Mouse (Mus musculus) testis, adult 2 months (tissue): ENCODE measurements around the gene Ebna1bp2. TPM values are rescaled to one million over a fixed set of nuclear protein-coding genes. Genes with fewer than 3 reads are reported as not detected.

Experiments used
- H3K27ac ChIP-seq: fragments of 200-500 bp; 2 replicates; pipeline ENCODE4 v1.5.1; 2012; ENCODE audit warnings: low read depth, low read length; ENCODE audit not compliant: control insufficient read depth, insufficient read depth
- H3K27me3 ChIP-seq: fragments of 200-500 bp; 2 replicates; pipeline ENCODE4 v1.6.1; 2012; ENCODE audit warnings: mild to moderate bottlenecking, low read length, moderate library complexity; ENCODE audit not compliant: control insufficient read depth, insufficient read depth
- H3K36me3 ChIP-seq: fragments of 200-500 bp; 2 replicates; pipeline ENCODE4 v1.6.1; 2012; ENCODE audit warnings: mild to moderate bottlenecking, low read length; ENCODE audit not compliant: control insufficient read depth, insufficient read depth
- H3K4me1 ChIP-seq: fragments of 200-500 bp; 2 replicates; pipeline ENCODE4 v1.6.1; 2012; ENCODE audit warnings: low read length; ENCODE audit not compliant: control insufficient read depth, insufficient read depth
- H3K4me3 ChIP-seq: fragments of 200-500 bp; 2 replicates; pipeline ENCODE4 v1.5.1; 2012; ENCODE audit warnings: low read depth, mild to moderate bottlenecking, low read length, moderate library complexity, mixed read lengths; ENCODE audit not compliant: control insufficient read depth
- CTCF ChIP-seq: fragments of 200-500 bp; IDR thresholded peaks from 2 replicates; pipeline ENCODE4 v1.5.1; 2012; ENCODE audit warnings: low read depth, mild to moderate bottlenecking, inconsistent platforms, low read length, moderate library complexity; ENCODE audit not compliant: control insufficient read depth, insufficient read depth, insufficient replicate concordance
- POLR2A ChIP-seq: fragments of 200-500 bp; IDR thresholded peaks from 2 replicates; pipeline ENCODE4 v1.6.1; 2012; ENCODE audit warnings: low read depth, mild to moderate bottlenecking, inconsistent platforms, low read length, moderate library complexity; ENCODE audit not compliant: control insufficient read depth
- polyA plus RNA-seq: library from polyadenylated mRNA; depleted of rRNA; stranded (reverse); fragments of >200 nt; gene quantifications from 2 replicates; pipeline ENCODE4 v1.2.3, GENCODE M21; 2012

The Ebna1bp2 gene
- polyA plus RNA-seq, 1 experiment: 46.4 TPM

DNA sequence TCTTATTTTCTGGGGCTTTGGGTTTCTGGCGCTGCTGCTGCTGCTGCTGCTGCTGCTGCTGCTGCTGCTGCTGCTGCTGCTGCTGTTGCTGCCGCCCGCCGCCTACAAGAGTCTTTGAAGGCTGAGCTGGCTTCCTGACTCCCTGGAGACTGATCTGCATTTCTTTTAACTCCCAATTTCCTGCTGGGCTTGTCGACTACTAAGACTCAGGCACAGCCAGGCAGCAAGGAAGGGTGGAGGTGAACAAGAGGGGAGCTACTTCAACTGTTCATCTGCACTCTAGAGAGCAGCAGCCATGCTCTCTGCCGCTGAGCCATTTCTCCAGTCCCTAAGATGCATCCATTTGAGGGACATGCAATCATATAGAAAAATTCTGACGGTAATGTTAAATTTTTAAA lies 30.9 kb upstream of the Ebna1bp2 start:
- Histone ChIP-seq H3K4me1 (no peaks in the 10 kb centered on the region), H3K4me3 (no peak overlapping the region)
- TF ChIP-seq POLR2A (no peak), CTCF (no peak)

DNA sequence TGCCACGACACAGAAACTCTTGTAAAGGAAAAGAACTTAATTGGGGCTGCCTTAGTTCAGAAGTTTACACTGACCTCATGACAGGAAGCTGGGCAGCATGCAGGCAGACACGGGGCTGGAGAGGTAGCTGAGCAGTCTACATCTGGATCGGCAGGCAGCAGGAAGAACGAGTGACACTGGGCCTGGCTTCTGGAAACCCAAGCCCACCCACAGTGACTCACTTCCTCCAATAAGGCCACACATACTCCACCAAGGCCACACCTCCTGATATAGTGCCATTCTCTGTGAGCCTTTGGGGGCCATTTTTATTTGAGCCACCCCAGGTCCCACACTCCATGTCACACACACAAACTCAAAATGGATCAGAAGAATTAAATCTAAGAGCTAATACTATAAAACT lies 16.5 kb upstream of the Ebna1bp2 start:
- H3K27me3 ChIP-seq: no peaks in the 10 kb centered on the region
- TF ChIP-seq CTCF (no peak), POLR2A (no peak)
- no peaks in the 10 kb centered on the region; the same call in 1 of the 2 replicates for H3K36me3 ChIP-seq
- no peaks in the 10 kb centered on the region for H3K4me1 ChIP-seq
- H3K4me3 ChIP-seq: no peak overlapping the region
- H3K27ac ChIP-seq: no peak overlapping the region

More for the DNA sequence above, 30.9 kb upstream of the Ebna1bp2 start:
- H3K27ac ChIP-seq: no peak overlapping the region
- H3K27me3 ChIP-seq: no peaks in the 10 kb centered on the region
- peaks cover 2% of the 10 kb centered on the region; the same call in 1 of the 2 replicates for H3K36me3 ChIP-seq

DNA sequence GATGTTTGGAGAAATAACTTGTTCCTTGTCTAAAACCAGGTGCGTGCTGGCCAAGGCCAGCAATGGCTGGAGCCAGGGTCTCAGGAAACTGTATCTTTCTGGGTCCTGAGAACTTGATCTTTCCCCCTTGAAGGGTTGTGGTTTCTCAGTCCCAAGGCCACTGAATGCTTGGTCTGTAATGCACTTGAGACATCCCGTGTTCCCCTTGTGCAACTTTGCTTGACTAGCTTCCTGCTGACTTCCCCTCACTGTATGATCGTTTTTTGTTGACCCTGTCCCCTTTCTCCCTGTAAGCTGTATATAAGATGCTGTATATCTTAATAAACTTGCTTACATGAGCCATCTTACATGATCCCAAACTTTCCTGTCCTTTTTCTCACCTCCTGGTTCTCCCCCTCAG lies 10.8 kb upstream of the Ebna1bp2 start:
- Histone ChIP-seq H3K4me3 (no peak overlapping the region), H3K27me3 (no peaks in the 10 kb centered on the region), H3K4me1 (peaks cover 3% of the 10 kb centered on the region; the same call in 1 of the 2 replicates), H3K27ac (no peak overlapping the region), H3K36me3 (peaks cover 3% of the 10 kb centered on the region; the same call in 1 of the 2 replicates)
- TF ChIP-seq POLR2A (no peak), CTCF (no peak)

DNA sequence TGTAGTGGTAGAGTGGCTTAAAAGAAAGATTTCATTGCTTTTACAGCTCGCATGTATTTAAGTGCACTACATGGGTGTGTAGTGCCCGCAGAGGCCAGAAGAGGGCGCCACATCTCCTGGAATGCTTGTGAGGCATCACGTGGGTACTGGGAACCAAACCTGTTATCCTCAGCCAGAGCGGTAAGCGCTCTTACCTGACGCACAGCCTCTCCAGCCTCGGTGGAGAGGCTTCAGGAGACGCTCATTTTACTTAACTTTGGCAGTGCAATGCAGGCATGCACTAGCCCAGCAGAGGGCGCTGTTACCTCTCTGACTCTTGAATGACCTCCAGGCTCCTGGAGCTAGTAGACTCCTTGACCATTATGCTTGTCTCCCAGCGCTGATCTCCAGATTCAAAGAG lies 8.0 kb upstream of the Ebna1bp2 start:
- Histone ChIP-seq H3K36me3 (peaks cover 3% of the 10 kb centered on the region; the same call in 1 of the 2 replicates), H3K27me3 (no peaks in the 10 kb centered on the region), H3K4me1 (peaks cover 3% of the 10 kb centered on the region; the same call in 1 of the 2 replicates), H3K4me3 (no peak overlapping the region), H3K27ac (no peak overlapping the region)
- TF ChIP-seq POLR2A (no peak), CTCF (peak; percentile 80)

DNA sequence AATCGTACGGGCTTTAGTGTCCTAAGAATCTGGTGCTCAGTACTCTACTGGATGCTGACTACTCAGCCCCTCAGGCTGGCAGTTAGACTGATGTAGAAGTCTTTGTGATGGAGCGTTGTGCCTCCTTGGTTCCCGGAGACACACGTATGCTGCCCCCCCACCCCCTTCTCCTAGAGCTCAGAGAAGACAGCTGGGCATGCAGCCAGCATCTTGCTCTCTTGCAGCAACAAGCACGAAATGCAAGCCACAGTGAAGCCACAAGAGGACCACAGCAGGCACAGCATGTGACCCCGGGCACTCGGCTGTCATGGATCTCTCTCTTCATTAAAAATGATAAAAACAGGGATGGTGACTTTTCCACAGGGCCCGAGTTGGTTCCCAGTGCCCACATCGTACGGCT lies 5.2 kb upstream of the Ebna1bp2 start:
- peaks cover 3% of the 10 kb centered on the region; the same call in 1 of the 2 replicates for H3K36me3 ChIP-seq
- H3K4me3 ChIP-seq: no peak overlapping the region
- peaks cover 3% of the 10 kb centered on the region; the same call in 1 of the 2 replicates for H3K4me1 ChIP-seq
- no peak overlapping the region for H3K27ac ChIP-seq
- H3K27me3 ChIP-seq: no peaks in the 10 kb centered on the region
- TF ChIP-seq CTCF (no peak), POLR2A (no peak)

DNA sequence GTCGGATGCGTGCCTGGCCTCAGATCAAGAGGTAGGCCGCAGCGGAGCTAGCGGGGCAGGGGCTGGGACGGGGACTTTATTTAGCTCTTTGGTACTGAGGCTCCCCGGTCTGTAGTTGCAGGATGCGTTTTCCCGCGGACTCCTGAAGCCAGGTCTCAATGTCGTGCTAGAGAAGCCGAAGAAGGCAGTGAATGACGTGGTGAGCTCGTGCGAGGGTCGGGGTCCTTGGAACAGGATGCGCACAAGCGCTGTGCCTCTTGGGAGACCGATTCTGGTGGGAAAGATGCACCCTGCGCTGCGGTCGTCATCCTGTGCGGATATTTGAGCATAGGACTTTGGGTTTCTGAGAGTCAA lies 345 bp downstream of the Ebna1bp2 start:
- TF ChIP-seq POLR2A: no peak; the same call in 1 of the 2 replicates
- no peak for TF ChIP-seq CTCF
- Histone ChIP-seq H3K36me3 (no peaks in the 10 kb centered on the region; the same call in 1 of the 2 replicates), H3K27me3 (no peaks in the 10 kb centered on the region), H3K27ac (peak overlapping the region; percentile 62), H3K4me3 (peak overlapping the region; percentile 89), H3K4me1 (peaks cover 5% of the 10 kb centered on the region)

DNA sequence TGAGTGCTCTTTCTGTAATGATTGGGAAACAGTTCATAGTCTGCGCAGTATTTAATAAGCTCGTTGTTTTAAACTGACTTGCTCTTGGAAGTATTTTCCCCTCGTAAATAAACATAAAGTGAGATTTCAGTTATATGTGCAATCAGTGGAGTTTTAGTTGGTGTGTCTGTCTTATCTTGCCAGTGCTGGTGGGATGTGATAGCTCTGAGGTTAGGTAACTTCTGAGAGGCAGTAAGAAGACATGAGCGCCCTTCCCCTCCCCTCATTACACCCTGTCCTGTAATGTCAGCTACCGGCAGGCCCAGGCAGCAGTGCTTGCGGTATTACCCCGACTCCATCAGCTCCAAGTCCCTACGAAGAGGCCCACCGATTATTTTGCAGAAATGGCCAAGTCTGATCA lies 1.2 kb downstream of the Ebna1bp2 start:
- Histone ChIP-seq H3K4me3 (peak overlapping the region; percentile 23; the same call in 1 of the 2 replicates), H3K27ac (no peak overlapping the region), H3K4me1 (peaks cover 5% of the 10 kb centered on the region), H3K36me3 (no peaks in the 10 kb centered on the region; the same call in 1 of the 2 replicates), H3K27me3 (no peaks in the 10 kb centered on the region)
- TF ChIP-seq POLR2A: no peak
- TF ChIP-seq CTCF: no peak
